Mouse (Mus musculus) intestine, embryonic 16.5 days (tissue): ENCODE data around the gene Lsm12. TPM values are rescaled to one million over a fixed set of nuclear protein-coding genes. Genes with fewer than 3 reads are reported as not detected.

Experiments
- ATAC-seq: fragments of 200-750 bp; cut with Nextera tagmentation; 2 replicates; pipeline ENCODE4 v1.8.0; 2017; ENCODE audit warnings: moderate TSS enrichment, moderate library complexity
- H3K27ac ChIP-seq: fragments of 300-500 bp; sonication (generic); 2 replicates; pipeline ENCODE4 v1.5.1; 2014; ENCODE audit warnings: mild to moderate bottlenecking, low read length
- H3K27me3 ChIP-seq: fragments of 300-500 bp; sonication (generic); replicated peaks from 2 replicates; pipeline ENCODE4 v1.6.1; 2014; ENCODE audit warnings: low read length, control low read depth, mixed read lengths; ENCODE audit not compliant: control insufficient read depth, insufficient read depth
- H3K36me3 ChIP-seq: fragments of 300-500 bp; sonication (generic); 2 replicates; pipeline ENCODE4 v1.6.1; 2014; ENCODE audit warnings: low read length, control low read depth; ENCODE audit not compliant: control insufficient read depth, insufficient read depth
- H3K4me1 ChIP-seq: fragments of 300-500 bp; sonication (generic); 2 replicates; pipeline ENCODE4 v1.6.1; 2014; ENCODE audit warnings: low read length, control low read depth, mixed read lengths; ENCODE audit not compliant: control insufficient read depth, insufficient read depth
- H3K4me2 ChIP-seq: fragments of 300-500 bp; sonication (generic); 2 replicates; pipeline ENCODE4 v1.6.1; 2014; ENCODE audit warnings: low read depth, low read length, control low read depth
- H3K4me3 ChIP-seq: fragments of 300-500 bp; sonication (generic); 2 replicates; pipeline ENCODE4 v1.5.1; 2014; ENCODE audit warnings: mild to moderate bottlenecking, low read length
- H3K9ac ChIP-seq: fragments of 300-500 bp; sonication (generic); 2 replicates; pipeline ENCODE4 v1.6.1; 2014; ENCODE audit warnings: low read depth, low read length
- H3K9me3 ChIP-seq: fragments of 300-500 bp; sonication (generic); 2 replicates; pipeline ENCODE4 v1.6.1; 2016; ENCODE audit warnings: low read length, control low read depth; ENCODE audit not compliant: control insufficient read depth
- WGBS: fragments of 180-500 bp; shearing (Covaris S2); extraction: QIAGEN DNeasy Blood & Tissue Kit; methylation state at CpG from one replicate; pipeline ENCODE4 v1.1.7; 2014; 5-methylcytosine and 5-hydroxymethylcytosine counted together
- polyA plus RNA-seq: library from polyadenylated mRNA; unstranded; fragments of >200 nt; fragmentation: Nextera tagmentation; extraction: Ambion mirVana; gene quantifications from 2 replicates; pipeline ENCODE4 v1.2.1, GENCODE M21; 2015

Gene Lsm12
- polyA plus RNA-seq, 1 experiment from 2014 or later, result 115 TPM

DNA sequence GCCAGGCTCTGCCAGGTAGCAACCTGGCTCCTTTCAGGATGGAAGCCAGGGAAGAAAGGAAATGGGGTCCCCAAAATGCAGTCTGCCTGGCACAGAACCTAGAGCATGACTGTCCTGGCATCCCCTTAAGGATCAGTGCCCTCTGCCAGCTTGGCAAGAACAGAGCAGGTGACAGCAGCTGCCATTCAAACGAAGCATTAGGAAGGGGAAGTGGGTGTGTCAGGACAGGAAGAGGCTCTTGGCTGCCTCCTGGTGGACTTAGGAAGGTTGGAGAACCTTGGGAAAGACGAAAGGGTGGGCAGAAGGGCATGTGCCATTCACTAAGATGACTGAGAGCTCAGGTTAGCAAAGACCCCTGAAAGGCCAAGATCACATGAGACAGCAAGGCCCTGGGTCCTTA is 24.6 kb upstream of the Lsm12 start:
- peaks cover 48% of the 10 kb centered on the region for H3K4me1 ChIP-seq
- no peak overlapping the region for H3K4me3 ChIP-seq
- 30% methylated on average over 2 of the region's 2 CpGs for WGBS
- no peaks in the 10 kb centered on the region for H3K27me3 ChIP-seq
- H3K36me3 ChIP-seq, result peaks cover 8% of the 10 kb centered on the region
- no peaks in the 10 kb centered on the region for H3K9me3 ChIP-seq
- no peak for ATAC-seq
- H3K9ac ChIP-seq, result no peak overlapping the region
- H3K27ac ChIP-seq, result no peak overlapping the region
- H3K4me2 ChIP-seq, result no peak overlapping the region

GRCm38 (mm10) chr11:102208846-102209245 is 23.8 kb upstream of the Lsm12 start:
- Histone ChIP-seq H3K27ac (no peak overlapping the region), H3K9me3 (no peaks in the 10 kb centered on the region), H3K36me3 (peaks cover 13% of the 10 kb centered on the region), H3K27me3 (no peaks in the 10 kb centered on the region), H3K4me1 (peaks cover 40% of the 10 kb centered on the region), H3K9ac (no peak overlapping the region; the same call in 1 of the 2 replicates), H3K4me2 (no peak overlapping the region), H3K4me3 (no peak overlapping the region)
- 26% methylated on average over 4 of the region's 4 CpGs for WGBS
- ATAC-seq, result no peak

DNA sequence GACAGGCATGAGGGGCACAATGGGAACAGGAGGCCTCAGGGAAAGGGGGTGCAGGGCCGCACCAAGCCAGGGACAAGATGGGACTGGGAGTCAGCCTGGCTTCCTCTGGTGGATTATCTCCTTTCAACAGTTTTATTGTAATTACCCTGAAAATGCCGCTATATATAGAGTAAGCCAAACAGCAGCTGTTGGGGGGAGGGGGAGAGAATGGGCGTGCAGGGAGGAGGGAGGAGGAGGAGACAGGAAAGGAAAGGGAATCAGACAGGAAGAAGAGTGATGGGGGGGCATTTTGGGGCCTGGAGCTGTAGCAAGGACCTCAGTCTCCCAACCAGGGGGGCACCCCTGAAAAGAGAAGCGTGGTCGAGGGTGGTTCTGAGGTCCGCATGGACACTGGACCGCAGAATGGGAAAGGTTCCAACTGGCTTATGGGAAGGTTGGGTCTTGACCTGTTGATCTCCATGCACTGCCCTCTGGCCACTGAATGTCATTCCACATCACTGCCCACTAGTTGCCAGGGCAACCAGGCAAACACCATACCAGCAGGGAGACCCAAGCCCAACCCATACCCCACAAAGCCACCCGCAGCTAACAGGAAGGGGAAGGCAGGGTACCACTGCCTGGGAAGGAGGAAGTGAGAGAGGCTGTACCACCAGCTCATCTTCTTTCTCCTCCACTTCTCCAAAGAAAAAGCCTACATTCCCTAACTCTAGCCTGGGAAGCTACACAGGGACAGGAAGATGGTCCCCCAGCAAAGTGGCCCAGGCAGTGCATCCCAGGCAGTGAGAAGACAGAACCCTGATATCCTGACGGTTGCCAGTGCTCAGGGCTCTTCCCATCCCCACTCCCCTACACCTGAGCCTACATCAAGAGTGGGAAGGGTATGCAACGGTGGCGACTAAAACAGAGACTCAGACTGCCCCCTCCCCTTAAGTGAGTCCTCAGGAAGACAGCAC is 23.0 kb upstream of the Lsm12 start:
- no peak overlapping the region for H3K4me3 ChIP-seq
- H3K9me3 ChIP-seq, result no peaks in the 10 kb centered on the region
- 46% methylated on average over 11 of the region's 11 CpGs for WGBS
- H3K27me3 ChIP-seq, result no peaks in the 10 kb centered on the region
- H3K4me2 ChIP-seq, result peak overlapping the region; percentile 17; the same call in 1 of the 2 replicates
- peaks cover 35% of the 10 kb centered on the region for H3K4me1 ChIP-seq
- H3K36me3 ChIP-seq, result peaks cover 13% of the 10 kb centered on the region
- H3K9ac ChIP-seq, result 0 out of 2 replicates have a peak overlapping the region, but pooled peaks have one; percentile 12
- peak overlapping the region; percentile 67 for H3K27ac ChIP-seq
- peak; percentile 14 for ATAC-seq

GRCm38 (mm10) chr11:102206481-102206880 is 21.4 kb upstream of the Lsm12 start:
- 73% methylated on average over 30 of the region's 30 CpGs for WGBS
- Histone ChIP-seq H3K4me1 (peaks cover 24% of the 10 kb centered on the region), H3K27ac (no peak overlapping the region), H3K4me3 (no peak overlapping the region), H3K4me2 (no peak overlapping the region), H3K9ac (no peak overlapping the region), H3K36me3 (peaks cover 14% of the 10 kb centered on the region), H3K27me3 (no peaks in the 10 kb centered on the region), H3K9me3 (no peaks in the 10 kb centered on the region)
- ATAC-seq, result no peak

DNA sequence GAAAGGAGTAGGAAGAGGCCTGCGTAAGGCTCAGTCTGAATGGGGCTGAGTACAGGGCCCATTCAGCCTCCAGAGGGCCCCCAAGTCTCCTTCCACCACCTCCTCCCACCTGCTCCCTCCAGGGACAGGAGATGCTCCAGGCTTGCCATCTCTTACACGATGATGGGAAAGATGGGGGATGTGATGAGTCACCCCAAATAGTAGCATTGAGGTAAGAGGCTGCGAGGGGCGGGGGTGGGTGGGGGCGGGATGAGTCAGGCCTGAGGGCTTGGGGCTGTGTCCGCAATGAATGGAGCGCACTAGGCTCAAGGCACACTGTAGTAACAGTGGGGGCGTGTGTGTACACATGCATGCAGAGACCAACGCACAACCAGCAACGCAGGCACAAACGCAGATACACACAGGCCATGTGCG is 16.3 kb upstream of the Lsm12 start:
- no peak for ATAC-seq
- Histone ChIP-seq H3K9ac (no peak overlapping the region), H3K9me3 (no peaks in the 10 kb centered on the region), H3K27ac (no peak overlapping the region), H3K4me3 (no peak overlapping the region), H3K36me3 (peaks cover 30% of the 10 kb centered on the region), H3K4me2 (no peak overlapping the region), H3K4me1 (no peaks in the 10 kb centered on the region), H3K27me3 (no peaks in the 10 kb centered on the region)
- 75% methylated on average over 12 of the region's 12 CpGs for WGBS

GRCm38 (mm10) chr11:102199856-102200255 is 14.8 kb upstream of the Lsm12 start:
- H3K27ac ChIP-seq, result no peak overlapping the region
- WGBS, result 39% methylated on average over 9 of the region's 9 CpGs
- no peaks in the 10 kb centered on the region for H3K27me3 ChIP-seq
- ATAC-seq, result no peak
- no peaks in the 10 kb centered on the region for H3K9me3 ChIP-seq
- H3K9ac ChIP-seq, result no peak overlapping the region; the same call in 1 of the 2 replicates
- H3K4me3 ChIP-seq, result no peak overlapping the region
- no peak overlapping the region for H3K4me2 ChIP-seq
- no peaks in the 10 kb centered on the region for H3K4me1 ChIP-seq
- H3K36me3 ChIP-seq, result peaks cover 30% of the 10 kb centered on the region

- Histone ChIP-seq H3K4me3 (no peak overlapping the region), H3K36me3 (peaks cover 27% of the 10 kb centered on the region), H3K9ac (no peak overlapping the region), H3K4me2 (no peak overlapping the region), H3K9me3 (no peaks in the 10 kb centered on the region), H3K27ac (no peak overlapping the region), H3K4me1 (no peaks in the 10 kb centered on the region), H3K27me3 (no peaks in the 10 kb centered on the region)
- no peak for ATAC-seq
- WGBS, result 69% methylated on average over 6 of the region's 6 CpGs
Observed at GRCm38 (mm10) chr11:102198245-102198644, 13.1 kb upstream of the Lsm12 start.

GRCm38 (mm10) chr11:102196018-102196797 is 11.1 kb upstream of the Lsm12 start:
- H3K9me3 ChIP-seq, result no peaks in the 10 kb centered on the region
- H3K27me3 ChIP-seq, result no peaks in the 10 kb centered on the region
- no peak overlapping the region for H3K27ac ChIP-seq
- H3K4me2 ChIP-seq, result no peak overlapping the region
- no peak overlapping the region for H3K4me3 ChIP-seq
- ATAC-seq, result peak; percentile 40; the same call in 1 of the 2 replicates
- WGBS, result 72% methylated on average over 21 of the region's 21 CpGs
- no peak overlapping the region for H3K9ac ChIP-seq
- peaks cover 21% of the 10 kb centered on the region for H3K36me3 ChIP-seq
- H3K4me1 ChIP-seq, result peaks cover 2% of the 10 kb centered on the region; the same call in 1 of the 2 replicates
